Mouse (Mus musculus): ENCODE data around the gene Abl2.
"Not testable (repeated sequence)": the region's sequence is repeated elsewhere in the genome, so short reads cannot be mapped to it uniquely, and the experiment has no call there.

The Abl2 gene

DNA sequence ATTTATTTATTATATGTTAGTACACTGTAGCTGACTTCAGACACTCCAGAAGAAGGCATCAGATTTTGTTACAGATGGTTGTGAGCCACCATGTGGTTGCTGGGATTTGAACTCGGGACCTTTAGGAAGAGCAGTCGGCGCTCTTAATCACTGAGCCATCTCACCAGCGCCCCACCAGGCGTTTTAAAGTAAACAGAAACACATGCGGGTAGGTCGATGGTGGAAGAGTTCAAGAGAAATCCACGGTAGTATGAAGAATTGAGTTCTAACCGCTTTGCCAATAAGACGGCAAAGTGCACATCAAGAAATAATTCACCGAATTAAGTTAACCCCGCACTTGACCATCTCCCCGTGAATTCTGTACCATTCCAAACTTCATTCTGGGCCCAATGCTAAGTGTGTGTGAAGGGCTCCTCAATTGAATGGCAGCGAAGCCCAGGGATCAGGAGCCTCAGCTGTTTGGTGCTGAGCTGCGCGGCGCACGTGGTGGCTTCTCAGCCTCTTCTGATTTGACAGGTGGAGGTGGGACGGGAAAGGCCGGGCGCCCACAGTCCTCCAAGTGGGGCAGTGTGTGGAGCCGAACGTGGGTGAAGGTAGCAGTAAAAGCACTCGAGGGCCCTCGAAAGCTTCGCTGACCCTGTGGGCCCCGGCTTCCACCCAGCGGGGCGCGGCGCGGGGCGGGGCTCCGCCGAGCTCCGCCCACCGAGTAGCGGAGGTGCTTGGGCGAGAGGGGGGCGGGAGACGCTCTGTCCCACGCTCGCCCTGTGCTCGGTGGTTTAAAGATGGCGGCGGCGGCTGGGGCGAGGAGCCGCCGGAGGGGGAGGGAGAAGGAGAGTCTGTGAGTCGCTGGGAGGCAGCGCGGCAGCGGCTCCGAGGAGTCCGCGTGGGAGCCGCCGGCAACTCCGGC, at the start of gene Abl2:
Abl2 (plus strand) TSS at position 763 of the 907 bp plus-strand sequence.
- peak; percentile 91 to 96 for DNase-seq

- DNase-seq = no peak
Measured at GRCm38 (mm10) chr1:156520136-156520780, 38.3 kb upstream of the Abl2 start.

- DNase-seq = peak; percentile 40 to 68
Measured at GRCm38 (mm10) chr1:156521796-156522517, 36.6 kb upstream of the Abl2 start.

DNA sequence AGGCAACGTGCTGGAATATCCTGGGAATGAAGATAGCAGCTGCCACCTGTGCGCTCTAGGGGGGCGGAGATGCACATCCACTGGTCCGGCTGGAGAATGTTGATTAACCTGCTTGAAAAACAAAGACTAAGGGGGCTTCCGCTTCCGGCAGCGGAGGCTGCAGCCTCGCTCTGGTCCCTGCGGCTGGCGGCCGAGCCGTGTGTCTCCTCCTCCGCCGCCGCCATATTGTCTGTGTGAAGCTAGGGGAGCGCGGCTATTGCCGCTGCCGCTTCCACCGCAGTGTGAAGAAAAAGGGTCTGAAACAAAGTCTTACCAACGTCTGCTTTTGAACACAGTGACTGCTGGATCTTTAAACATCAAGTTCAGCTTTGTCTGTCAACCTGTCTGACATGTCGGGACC, 34.7 kb upstream of the Abl2 start, which contains the start of gene Gm10031:
Gm10031 (plus strand) TSS at position 171 of the 400 bp plus-strand sequence.
- DNase-seq = not testable (repeated sequence)

- DNase-seq = not testable (repeated sequence)
Measured at GRCm38 (mm10) chr1:156532476-156533175, 26.0 kb upstream of the Abl2 start.

GRCm38 (mm10) chr1:156533483-156533882, 25.1 kb upstream of the Abl2 start:
- DNase-seq = no peak

DNA sequence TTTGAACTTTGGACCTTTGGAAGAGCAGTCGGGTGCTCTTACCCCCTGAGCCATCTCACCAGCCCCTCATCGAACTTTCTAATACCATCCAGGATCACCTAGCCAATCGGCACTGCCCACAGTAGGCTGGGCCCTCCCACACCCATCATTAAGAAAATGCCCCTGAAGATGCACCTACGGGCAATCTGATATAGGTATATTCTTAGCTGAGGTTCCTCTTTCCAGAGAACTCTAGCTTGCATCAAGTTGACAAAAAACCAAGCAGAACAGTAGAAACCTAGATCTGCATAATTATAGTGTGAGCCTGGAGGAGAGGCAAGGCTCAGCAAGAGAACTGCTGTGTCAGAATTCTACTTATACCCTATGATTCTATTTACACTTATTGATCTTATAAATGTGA, 24.7 kb upstream of the Abl2 start:
- no peak for DNase-seq

DNA sequence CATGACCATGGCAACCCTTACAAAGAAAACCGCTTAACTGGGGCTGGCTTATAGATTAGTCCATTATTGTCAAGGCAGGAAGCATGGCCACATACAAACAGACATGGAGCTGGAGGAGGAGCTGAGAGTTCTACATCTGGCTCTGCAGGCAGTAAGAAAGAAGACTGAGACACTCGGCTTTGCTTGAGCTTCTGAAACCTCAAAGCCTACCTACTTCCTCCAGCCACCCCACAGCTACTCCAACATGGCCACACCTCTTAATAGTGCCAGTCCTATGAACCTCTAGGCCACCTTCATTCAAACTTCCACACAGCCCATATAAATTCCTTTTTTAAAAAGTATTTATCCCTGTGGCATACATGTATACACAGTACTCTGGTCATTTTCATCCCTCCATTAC, 21.6 kb upstream of the Abl2 start:
- no peak for DNase-seq

DNA sequence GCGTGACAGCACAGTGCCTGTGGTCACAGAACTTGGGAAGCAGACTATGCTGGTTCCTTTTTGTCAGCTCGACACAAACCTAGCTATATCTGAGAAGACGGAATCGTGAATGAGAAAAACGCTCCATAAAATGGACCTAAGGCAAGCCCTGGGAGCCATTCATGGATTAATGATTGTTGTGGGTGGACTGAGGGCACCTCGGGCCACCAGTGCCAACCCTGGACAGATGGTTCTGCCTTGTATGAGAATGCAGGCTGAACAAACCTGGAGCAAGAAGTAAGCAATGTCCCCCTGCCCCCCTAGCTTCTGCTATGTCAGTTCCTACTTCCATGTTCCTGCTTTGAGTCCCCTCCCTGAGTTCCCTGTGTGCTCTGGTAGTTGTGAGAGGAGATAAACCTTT, 20.9 kb upstream of the Abl2 start:
- DNase-seq = no peak

GRCm38 (mm10) chr1:156538382-156538781, 20.2 kb upstream of the Abl2 start:
- DNase-seq = no peak

DNA sequence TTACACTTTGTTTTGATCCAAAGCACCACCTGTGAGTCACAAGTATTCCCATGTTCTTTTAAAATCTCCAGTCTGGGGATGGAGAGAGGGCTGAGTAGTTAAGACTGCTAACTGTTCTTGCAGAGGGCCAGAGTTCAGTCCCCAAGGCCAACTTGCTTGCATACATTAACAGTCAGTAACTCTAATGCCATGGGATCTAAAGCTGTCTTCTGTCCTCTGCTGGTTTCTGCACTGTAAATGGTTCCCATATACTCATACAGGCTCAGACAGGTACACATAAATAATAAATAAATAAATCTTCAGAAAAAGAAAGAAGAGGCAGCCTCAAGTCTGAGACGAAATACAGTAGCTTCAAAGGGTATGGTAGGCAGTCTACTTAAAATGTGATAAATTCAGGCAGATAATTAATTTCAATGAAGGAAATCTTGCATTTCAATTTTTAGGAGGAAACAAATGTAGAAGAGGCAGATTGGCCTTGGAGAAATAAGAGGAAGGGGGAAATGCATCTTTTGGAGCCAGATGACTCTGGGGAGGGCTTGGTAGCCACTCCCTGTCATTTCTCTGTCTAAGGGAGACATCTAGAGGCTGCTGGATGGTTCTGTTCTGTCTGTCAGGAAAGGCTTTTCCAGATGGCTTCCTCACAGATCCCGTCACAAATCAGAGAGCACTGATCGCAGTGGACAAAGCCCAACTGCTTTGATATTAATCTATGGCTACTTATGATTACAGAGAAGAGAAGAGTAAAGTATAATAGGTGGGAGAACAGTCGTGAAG, 18.6 kb upstream of the Abl2 start:
- peak in 1 of 2 experiments; percentile 22 for DNase-seq

GRCm38 (mm10) chr1:156543999-156544398, 14.6 kb upstream of the Abl2 start:
- DNase-seq = no peak

DNA sequence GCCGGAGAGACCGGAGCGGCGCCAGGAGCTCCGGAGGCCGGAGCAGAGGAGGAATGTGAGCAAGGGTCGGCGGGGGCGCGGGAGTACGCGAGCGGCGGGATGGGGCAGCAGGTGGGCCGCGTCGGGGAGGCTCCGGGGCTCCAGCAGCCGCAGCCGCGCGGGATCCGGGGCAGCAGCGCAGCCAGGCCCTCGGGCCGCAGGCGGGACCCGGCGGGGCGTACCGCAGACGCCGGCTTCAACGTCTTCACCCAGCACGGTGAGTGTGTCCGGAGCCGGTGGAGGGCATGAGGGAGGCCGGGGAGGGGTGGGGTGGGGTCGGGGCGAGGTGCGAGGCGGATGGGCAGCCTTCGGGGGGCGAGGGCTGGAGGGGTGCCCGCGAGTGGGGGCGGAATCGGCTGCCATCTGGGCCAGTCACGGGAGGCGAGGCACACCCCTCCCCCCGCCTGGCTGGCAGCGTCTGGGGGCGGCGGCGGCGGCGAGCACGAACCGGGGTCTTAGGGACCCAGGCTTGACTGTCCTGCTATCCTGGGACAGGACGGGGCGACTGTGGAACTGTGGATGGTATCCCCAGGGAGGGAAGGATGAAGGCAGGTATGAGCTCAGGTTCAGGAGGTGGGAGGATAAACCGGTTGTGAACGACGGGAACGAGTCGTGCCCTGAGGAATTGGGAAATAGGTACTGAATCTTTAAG, 509 bp downstream of the Abl2 start:
- peak; percentile 61 to 76 for DNase-seq

GRCm38 (mm10) chr1:156559641-156560020, 1.0 kb downstream of the Abl2 start:
- peak in 1 of 2 experiments; percentile 17 for DNase-seq

DNA sequence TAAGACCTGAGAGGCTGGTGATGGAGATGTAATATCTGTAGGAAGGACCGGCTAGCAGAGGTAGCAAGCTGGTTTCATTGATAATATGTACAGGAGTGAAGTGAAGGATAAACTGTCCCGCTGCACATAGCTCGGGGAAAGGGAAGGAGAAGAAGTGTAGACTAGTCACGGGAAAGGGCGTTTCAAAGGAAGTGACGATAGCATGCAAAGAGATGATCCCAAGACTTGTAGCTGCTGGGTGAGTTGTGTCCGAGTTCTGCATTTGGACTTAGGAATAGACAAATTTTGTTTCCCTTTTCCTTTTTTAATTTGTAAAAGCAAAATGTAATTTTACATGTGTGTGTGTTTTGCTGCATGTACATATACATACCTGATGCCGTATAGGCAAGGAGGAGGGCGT, 1.9 kb downstream of the Abl2 start:
- DNase-seq = no peak

DNA sequence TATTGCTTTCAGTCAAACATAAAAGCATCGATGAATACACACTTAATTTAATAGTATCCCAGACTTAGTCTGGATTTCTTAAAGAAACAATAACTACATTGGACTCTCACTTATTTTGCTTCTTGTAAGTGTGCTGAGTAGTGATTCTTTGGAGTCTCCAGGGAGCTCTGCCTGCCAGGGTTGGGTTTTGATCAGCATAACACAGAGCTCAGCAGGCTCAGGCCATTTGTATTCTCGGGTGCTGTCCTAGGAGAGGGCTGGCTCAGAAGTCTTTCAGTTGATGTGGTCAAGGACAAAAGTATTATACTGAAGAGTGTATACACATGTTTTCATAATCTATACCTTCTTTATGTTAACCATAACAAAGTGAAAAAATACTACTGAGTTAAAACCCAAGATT, 6.7 kb downstream of the Abl2 start:
- no peak for DNase-seq

- peak; percentile 42 to 61 for DNase-seq
Measured at GRCm38 (mm10) chr1:156566132-156566531, 7.5 kb downstream of the Abl2 start.

DNA sequence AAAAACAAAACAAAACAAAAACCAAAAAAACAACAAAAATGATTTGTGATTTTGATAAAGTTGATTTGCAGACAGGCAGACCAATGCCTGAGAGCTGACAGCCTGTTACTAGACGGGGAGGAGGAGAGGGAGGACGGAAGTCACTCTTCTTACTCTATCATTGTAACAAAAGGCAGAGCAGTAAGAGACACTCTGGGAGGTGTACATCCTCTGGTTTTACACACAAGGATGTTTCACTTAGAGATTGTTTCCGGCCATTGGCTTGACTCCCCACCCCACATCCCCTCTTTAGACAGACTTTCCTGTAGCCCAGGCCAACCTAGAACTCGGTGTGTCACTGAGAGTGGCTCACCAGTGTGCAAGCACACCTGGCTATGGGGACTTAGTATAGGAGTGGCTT, 11.0 kb downstream of the Abl2 start:
- DNase-seq = no peak

DNA sequence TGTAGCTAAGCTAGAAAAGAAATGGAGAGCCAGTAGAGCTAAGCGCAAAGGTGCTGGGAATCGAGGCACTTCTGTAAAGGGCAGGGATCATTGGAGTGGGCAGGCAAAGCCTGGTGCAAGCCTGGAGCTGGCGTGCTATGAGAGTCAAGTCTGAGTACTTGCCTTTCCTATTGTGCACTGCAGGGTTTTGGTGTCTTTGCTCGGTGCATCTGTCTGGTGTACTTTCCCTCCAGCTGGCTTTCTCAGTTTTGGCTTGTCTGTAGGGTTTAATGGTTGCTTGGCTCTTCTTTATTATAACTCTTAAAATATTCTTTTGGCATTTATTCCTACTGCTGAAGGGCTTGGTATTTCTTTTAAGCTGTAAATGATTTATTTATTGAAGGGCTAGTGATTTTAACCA, 14.4 kb downstream of the Abl2 start:
- DNase-seq = no peak

DNA sequence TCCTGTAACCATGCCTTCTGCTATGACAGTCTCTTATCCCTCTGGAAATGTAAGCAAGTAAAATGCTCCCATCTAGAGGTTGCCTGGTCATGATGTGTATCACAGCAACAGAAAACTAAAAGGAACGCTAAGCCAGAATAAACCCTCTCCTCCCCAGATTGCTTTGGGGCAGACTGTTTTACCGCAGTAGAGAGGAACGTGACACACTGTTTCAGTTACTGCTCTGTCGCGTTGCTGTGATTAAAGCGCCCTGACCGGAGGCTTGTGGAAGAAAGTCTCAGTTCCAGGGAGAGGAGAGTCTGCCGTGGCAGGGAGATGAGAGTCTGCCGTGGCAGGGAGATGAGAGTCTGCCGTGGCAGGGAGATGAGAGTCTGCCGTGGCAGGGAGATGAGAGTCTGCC, 22.6 kb downstream of the Abl2 start:
- no peak for DNase-seq

DNA sequence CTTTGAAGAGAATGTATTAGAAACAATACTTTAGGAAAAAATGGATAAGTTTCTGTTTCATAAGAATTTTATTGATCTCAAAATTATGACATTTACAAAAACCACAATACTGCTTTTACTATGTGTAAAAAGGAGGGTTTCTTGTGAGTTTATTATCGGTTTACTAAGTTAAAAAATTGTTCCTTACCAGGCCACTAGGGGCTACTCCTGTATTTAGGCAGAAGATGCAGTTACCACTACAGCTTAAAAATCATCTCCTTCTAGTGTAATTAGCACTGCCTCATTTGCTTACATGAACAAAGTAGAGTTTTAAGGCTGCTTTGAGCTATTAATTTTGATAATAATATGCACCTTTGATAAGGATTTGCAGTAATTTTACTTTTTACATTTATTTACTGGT, 25.6 kb downstream of the Abl2 start:
- no peak for DNase-seq

Data from kidney, postnatal 4 days (tissue).